Mouse (Mus musculus) layer of hippocampus, postnatal 14 days (tissue): ENCODE results near the gene Cdk5r1. TPM values are rescaled to one million over a fixed set of nuclear protein-coding genes. Genes with fewer than 3 reads are reported as not detected.

Experiments used
- DNase-seq, 2 experiments: peaks; one replicate each; pipeline ENCODE4 v3.0.0; 2021 to 2022; ENCODE audit warnings: low spot score in 2 of 2, mixed read lengths in 1 of 2
- total RNA-seq, 2 experiments: library from RNA; stranded (reverse); gene quantifications; 2 replicates each; pipeline ENCODE4 v1.2.3; 2021

Gene Cdk5r1
- total RNA-seq, 2 experiments from 2014 or later: 233 to 258 TPM

DNA sequence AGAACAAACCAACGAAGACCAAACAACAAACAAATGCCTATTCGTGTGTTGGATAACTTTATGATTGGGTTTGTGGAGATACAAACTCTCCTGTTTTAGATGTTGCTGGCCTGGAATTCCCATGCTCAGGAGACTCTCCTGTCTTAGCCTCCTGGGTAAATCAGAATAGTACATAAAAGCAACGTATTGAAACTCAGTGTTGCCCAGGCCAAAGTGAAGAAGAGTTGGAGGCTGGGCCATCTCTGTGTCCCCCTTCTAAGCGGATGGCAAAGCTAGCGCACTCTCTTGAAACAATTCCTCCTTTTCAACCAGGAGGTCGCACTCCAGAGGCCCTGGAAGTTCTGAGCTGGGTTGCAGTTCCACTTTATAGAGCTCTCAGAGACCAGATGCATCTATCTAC is 26.5 kb downstream of the Cdk5r1 start:
- DNase-seq: no peak

DNA sequence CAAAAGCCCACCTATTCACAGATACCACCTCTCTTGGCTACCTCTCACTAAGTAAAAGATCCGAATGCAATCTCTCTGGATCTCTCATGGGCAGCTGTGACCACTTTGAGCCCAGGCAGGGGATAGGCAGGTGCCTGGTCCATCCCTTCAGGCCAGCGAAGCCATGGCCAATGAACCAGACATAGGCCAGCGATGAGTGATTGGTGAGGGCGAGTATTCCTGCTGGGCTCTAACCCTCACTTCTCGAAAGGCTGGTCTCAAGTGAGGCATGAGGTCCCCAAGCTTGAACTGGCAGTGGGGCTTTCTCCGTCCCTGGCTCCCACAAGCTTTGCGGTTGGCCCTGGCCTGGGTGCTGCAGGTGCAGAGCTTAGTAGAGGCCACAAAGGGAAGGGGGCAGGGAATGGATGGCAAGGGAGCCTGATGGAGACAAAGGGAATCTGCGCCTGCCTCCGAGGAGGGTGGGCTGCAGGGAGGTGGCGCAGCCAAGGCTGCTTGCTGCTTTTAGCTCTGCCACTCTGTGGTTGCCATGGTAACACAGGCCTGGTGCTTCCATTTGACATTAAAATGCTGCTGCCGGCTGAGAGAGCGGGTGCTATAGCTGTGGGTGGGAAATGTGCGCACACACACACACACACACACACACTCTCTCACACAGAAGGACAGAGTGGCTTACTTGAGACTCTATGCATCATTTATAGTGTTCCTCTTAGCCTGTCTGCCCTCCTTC is 27.1 kb downstream of the Cdk5r1 start:
- peak; percentile 87 to 96 for DNase-seq

DNA sequence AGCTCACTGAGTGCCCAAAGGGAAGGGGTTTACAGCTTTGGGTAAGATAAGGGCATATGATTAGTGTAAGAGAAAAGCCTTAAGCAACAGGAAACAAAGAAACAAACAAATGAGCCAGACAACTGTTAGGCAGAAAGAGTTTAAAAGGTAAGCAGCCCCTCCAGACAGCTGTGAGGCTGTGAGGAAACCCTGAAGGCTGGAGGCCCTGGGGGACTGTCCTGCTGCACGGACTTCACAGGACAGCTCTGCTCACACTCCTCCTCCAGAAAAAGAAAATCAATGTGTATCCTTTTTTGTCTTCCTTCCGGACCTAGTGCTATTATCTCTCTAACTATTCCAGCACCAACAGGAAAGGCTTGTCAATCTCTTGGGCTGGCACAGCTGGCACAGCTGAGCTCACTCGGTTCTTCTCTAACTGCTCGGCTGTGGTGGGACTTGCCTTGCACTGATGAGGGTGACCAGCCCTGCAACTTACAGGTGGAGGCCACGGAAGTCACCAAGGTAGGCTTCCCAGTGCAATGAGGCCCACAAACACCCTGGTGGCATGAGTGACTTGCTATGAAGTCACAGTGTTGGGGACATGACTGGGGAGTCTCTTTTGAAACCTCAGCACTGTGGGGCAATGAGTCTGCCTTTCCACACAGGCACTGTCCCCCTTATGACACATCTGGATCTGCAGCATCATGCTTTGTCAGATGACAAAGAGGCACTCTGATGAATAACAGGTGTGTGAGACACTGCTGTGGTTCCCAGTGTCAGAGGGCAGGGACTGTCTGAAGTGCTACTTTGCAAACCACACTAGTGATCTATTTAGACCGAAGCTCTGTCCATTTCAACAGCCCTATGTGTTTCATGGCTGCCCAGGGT is 27.9 kb downstream of the Cdk5r1 start:
- DNase-seq: no peak

DNA sequence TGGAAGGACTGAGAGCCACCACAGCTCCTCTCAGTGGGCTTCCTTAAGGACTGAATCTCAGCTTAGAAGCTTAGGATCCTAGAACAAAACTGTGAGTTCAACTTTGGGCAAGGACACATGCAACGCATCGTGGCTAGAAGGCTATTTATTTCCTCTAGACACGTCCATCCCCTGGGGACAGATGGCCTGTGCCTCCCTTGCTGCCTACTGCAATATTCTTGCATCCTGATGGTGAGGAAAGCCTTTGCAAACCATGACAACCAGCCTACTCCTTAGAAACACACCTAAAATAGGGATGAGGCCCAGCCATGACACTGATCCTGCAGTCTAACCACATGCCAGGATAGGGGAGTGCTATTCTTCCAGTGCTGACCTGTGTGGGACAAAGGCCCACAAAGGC is 28.8 kb downstream of the Cdk5r1 start:
- DNase-seq: no peak

DNA sequence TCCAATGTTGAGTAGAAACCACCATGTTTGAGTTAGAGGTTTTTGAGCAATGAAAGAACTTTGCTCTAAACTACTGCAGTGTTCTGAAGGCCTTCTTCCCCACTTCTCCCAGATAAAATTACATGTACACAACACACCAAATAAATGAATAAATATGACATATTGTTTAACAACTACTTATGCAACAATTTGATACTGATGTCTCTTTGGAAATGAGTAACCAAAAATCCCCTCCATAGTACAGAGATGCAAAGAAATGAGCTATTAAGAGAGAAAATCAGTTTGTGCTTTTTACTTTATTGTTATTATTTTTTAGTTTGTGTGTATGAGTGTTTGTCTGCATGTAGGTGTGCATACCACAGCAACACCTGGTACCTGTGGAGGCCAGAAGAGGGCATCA is 29.7 kb downstream of the Cdk5r1 start:
- DNase-seq: no peak

DNA sequence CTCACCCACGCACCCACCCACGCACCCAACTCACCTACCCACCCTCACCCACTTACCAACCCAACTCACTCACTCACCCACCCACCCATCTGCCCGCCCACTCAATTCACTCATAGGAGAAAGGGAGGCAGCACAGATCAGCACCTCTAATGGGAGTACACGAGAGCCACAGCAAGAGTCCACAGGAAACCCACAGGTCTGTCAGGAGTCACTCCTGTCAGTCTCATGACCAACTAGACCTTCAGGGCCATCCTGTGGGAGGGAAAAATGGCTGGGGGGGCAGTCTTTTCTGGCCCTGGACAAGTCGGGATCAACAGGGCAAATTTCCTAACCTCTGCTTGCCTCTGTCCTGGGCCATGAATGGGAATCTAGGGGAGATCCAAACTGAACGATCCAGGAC is 31.0 kb downstream of the Cdk5r1 start:
- no peak for DNase-seq

DNA sequence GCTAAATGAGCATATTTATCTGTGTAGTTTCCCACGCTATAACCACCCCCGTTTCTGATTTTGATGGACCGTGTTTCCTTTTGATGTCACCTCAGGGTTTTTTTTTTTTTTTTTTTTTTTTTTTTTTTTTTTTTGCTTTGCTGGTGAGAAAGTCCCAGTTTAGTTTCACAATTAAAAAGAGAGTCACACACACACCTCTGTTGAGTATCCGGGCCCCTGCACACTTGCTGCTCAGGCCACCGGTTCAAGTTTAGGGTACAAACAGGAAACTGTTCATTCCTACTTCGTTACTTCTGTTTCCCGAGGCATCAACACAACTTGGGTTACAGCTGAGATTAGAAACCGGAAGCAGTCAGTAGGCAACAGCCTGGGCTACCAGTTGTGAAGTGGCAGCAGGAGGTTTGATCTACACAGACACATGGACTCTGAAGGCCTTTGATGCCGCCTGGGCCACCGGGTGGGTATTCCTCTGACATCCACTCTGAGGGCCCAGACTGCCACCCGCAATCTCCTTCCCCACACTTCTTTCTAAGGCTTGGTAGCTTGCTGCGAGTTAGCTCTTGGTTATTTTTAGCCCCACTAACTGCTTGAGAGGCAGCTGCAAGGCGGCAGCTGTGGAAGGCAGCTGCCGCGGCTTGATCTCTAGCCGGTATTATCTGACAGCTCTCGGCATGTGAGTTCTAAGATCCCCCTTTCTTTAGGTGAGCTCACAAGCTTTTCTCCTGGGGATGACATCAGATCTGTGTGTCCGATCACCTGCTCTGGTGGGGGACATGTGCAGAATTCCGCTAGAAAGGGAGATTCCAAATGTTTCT is 31.7 kb downstream of the Cdk5r1 start:
- DNase-seq: no peak

DNA sequence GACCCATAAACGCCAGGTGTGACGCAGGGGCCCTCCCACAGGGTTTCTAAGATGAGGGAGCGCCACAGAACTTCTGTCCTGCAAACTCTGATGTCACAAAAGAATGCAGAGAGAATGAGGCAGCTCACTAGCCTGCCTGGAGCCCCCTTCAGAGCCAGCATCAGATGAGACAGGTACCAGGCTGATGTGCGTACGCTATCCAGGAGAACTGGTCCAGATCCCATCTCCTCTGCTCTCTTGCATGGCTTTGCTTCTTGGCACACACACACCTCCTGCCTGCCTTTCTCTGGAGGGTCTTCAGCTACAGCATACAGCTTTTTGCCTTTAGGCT is 32.3 kb downstream of the Cdk5r1 start:
- no peak for DNase-seq

DNA sequence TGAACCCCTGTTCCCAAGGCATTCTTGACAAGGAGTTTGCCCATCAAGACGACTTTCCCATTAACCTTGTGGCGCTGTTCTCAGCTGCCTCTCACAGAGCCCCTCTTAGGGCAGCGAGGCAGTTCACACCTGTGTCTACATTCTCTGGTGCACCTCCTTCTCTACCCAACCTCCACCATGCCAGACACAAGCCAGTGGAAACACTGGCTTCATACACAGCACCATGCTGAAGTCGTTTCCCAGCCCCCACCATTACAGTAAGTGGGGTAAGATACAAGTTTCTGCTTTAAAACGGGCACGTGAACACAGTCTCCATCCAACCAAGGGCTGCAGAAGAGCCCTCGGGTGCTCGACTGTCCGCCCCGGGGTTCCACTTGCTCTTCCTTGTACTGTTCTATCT is 33.3 kb downstream of the Cdk5r1 start:
- no peak for DNase-seq

DNA sequence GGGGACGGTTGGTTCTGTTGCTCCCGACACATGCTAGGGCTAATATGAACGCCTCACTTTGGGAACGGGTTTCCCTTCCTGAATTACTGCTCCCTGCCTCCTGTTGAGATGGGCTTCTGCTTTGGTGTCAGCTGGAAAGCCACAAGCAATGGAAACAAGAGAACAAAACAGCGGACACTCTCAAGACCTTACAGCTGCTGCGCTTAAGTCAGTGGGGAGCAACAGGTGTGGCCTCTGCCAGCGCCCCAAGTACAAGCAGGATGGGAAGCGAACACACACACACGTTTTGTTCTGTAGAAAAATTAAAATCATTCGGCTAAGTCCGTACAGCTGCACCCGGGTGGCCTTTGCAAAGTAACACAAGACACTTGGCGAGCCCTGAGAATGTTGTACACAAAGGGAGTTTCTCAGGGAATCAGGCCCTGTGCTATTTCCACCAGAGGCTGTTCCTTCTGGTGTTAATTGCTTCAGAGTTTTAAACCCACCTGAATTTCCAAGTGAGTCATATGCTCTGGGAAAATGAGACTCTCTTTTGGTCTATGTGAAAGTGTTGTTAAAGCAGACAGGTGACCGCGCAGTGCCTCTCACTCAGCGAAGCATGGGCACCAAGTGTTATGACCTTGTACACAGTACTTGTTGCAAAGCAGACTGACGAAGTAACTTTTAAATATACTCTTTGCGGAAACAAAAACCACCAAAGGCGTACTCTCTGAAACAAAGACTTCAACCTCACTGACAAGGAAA is 35.7 kb downstream of the Cdk5r1 start:
- no peak for DNase-seq

DNA sequence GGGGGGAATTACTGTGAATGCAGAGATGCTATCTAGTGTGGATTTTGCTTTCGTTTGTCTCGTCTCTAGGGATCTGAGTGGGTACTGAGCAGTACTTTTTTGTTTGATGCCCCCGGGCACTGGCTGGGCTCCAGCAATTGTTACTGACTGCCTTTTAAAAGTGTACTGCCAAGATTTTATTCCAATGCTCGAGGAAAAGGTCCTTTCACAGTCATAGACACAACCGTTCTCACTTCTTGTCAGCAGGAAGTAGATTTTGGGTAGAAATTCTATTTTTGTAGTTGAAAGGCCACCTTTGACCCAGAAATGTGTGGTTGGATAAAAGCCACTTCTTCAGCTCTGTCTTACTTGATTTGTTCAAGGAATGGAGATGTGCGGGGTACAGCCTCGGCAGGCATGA is 37.0 kb downstream of the Cdk5r1 start:
- DNase-seq: no peak

DNA sequence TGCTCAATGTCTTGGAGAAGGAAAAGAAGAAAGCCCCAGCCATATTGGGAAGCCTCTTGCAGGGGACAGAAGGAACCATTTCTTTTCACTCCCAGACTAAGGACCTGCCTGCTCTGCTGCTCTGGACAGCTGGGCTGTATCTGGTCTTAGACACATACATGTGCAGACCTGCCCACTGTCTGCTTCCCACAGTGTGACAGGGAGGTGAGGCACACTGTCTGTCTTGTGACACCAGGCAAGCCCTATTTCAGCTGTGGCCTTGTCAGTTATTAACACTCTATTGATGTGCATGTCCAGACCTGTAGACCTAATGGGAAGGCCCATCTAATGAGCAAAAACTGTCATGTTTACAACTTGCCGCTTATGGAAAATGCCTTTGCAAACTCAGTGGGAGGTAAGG is 38.5 kb downstream of the Cdk5r1 start:
- no peak for DNase-seq

DNA sequence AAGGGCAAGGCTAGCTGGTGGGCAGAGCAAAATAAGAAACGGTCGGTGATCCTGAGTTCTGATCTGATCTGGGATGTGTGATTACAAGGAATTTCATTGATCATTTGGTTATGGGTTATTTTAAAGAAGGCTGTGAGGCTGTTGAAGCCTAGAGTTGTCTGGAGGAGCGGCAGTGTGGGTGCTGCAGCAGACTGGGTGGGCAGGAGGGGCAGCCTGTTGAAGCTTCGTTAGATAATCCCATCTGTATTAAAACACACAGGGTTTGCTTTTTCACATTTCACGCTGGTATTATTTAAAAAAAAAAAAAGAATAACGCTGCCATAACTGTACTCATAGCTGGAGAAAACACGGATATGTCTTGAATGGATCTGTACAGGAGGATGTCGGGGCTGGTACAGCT is 39.1 kb downstream of the Cdk5r1 start:
- peak; percentile 36 to 50 for DNase-seq

DNA sequence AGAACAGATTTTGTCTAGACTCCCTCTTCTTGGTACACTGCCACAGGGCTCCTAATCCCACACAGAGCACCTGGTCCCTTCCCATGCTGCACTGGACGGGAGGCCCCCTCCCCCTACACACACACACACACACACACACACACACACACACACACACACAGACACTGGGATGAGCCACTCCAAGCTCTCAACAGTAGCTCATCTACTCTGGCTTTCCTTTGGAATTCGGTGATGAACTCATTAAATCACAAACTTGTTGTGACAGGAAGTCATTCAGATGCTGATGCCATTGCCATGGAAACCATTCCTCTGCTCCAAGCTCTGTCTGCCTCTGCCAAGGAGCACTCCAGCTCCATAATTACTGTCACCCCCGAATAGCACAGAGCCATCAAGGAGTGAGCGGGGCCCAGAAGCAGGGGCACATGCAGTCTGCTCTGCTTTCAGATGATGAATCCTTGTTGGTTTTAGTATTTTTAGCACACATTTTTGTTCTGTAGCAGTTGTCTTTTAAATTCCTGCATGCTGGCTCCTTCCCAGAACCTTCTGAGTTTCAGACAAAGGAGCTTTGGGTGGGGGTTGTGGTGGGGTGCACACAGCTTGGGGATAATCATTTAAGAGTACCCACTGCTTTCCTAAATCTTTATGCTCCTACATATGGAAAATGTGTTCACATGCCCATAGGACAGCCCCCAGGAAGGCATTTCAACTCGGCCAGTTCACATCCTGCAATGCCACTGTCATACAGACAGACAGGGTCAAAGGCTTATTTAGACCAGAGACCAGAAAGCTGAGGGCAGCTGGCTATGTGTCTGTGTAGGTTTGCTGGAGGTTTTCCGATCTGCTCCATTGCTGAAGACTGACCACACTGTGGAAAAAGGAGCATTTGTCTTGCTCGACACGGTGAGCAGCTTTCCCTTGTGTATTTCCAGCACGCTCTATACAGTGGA is 41.9 kb downstream of the Cdk5r1 start:
- peak; percentile 73 to 88 for DNase-seq

DNA sequence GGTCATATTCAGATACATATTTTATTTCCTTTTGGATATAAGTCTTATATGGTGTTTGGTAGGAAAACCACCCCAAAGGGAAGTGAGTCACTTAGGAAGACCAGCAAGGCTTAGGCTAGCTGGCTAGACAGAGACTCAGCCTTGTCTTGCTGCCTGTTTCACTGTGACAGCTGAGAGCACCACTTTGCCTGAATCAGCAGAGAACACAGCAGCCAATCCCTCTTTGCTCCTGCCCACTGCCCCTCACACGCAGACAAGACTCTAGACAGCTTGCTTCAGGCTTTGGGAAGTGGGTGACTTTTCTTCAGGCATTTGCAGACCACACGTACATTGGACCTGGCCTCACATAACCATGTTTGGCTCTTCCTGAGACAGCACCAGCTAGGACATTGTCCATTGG is 44.3 kb downstream of the Cdk5r1 start:
- no peak for DNase-seq

DNA sequence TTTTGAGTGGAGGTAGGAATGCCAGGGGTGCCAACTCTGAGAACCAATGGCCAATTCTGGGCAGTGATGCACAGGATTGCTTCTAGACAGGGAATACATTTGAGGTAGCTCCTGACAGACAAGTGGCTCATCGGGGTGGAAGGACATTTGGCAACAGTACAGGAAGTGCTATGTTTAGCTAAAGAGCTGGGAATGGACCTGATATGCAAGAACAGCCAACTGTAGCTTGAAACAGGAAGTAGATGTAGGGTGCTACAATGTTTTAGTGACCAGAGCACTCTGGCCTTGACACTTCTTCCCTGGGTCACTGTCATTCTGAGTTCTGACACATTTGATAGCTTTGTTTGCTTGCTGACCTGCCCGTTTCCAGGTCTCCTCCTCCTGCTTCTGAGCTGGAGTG is 46.0 kb downstream of the Cdk5r1 start:
- no peak for DNase-seq

DNA sequence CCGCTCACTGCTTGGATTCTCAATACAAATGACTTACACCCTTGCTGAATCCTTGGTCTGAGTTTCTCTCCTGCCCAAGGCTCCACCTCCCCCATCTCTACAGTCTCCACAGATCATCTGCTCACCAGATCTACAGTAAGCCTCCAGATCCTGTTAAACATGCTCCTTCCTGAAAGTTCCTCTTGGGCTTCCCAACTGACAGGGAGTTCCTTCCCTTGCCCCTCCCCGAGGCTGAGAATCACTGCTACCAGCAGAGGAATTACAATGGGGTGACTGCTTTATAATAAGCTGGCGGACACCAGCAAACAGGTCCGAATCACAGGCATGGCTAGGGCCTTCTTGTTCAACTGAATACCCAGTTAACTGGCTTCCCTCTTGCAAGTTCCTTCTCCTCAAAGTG is 46.6 kb downstream of the Cdk5r1 start:
- no peak for DNase-seq

DNA sequence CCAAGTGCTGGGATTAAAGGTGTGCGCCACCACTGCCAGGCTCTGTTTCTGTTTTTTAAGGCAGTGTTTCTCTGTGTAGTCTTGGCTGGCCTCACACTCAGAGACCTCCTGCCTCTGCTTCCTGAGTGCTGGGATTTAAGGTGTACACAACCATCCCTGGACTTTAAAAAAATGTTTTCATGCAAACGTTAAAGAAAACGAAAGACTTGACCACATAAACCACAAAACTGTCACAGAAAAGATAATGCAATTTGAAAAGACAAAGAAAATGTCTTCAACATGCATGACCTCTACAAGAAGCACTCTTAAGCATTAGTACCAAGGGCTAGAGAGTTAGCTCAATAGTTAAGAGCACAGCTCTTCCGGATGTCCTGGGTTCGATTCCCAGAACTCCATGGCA is 47.4 kb downstream of the Cdk5r1 start:
- no peak for DNase-seq

DNA sequence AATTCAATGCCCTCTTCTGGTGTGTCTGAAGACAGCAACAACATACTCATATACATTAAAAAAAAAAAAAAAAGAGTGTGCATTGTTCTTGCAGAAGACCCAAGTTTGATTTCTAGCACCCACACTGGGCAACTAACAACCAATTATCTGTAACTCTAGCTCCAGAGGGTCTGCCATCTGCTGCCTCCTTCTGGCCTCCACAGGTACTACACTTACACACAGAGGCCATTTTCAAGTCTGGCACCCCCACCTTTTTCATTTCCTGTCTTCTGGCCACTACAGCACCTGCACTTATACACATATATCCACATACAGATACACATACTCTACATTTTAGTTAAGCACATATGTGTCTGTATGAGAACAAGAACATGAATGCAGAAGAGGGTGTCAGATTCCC is 50.9 kb downstream of the Cdk5r1 start:
- DNase-seq: no peak

DNA sequence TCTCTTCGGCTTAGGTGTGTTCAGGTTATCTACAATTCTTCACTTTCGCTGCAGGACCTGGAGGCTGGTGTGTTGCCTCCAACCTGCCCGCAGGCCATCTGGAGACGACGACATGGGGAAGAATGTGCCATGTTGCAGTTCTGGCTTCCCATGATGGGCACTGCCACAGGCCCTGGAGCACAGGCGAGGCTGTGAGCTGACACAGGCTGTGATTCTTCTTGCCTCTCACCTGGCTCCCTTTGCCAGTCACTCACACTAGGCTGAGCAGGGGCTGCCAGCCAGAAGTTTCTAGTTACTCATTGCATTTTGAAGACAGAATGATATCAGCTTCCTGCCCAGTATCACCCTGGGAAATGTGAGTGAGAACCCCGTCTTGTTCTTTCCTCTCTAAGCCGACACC is 52.3 kb downstream of the Cdk5r1 start:
- no peak for DNase-seq
